Mouse (Mus musculus): ENCODE data around the gene Stard13.

Gene Stard13

DNA sequence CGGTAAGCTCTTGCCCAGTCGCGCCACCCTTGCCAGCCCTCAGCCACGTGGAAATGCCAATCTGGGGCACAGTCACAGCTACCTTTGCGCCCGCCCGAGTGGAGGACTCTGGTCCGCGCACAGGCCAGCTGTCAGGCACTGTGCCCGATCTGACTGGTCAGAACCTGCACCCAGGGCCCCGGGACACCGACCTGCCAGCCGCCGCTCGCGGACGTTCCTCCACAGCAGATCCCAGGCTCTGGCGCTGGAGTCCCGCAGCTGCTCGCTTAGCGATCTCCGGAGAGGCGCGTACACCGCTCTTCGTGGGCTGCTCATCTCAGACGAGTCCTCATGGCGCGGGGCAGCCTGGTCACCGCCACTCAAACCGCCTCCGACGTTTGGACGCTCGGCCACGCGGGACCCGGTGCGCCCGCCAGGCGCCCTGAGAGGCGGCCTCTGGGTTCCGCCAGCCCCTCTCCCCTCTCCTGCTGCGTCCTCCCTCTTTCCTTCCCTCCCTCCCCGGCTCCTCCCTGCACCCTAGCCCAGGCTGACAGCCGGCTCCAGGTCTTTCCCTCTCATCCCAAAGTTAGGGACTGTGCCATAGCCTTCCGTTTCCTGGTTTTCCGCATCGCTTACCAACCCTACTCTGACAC is at the start of gene Stard13:
Gene Stard13 (minus strand): TSS at position 437 of the 632 bp plus-strand sequence.
- peak in 1 of 2 experiments; percentile 26 for DNase-seq (ENCODE audit: low spot score in 2 of 2)

GRCm38 (mm10) chr5:151279531-151279930 is 45.9 kb upstream of the Stard13 start:
- DNase-seq (ENCODE audit: low spot score in 2 of 2), result no peak

- no peak for DNase-seq (ENCODE audit: low spot score in 2 of 2)
Observed at GRCm38 (mm10) chr5:151277927-151278326, 44.3 kb upstream of the Stard13 start.

DNA sequence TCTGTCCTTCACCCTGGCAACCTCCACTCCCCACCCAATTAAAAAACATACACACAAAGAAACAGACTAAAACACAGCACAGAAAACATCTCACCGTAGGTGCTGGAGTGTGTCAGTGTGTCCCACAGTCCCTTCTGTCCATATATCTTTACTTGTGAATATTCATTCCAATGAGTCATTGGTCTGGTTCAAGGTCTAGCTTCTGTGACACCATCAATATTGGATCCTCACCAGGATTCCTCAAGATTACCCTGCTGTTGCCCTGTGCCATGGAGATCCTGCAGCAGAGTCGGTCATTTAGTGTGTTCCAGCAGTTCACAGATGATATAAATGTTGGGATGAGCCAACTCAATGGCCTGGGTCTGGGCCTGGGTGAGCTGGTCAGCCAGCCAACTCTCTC is 42.4 kb upstream of the Stard13 start:
- DNase-seq (ENCODE audit: low spot score in 2 of 2), result no peak

GRCm38 (mm10) chr5:151274265-151274664 is 40.6 kb upstream of the Stard13 start:
- no peak for DNase-seq (ENCODE audit: low spot score in 2 of 2)

GRCm38 (mm10) chr5:151270815-151271214 is 37.2 kb upstream of the Stard13 start:
- no peak for DNase-seq (ENCODE audit: low spot score in 2 of 2)

- no peak for DNase-seq (ENCODE audit: low spot score in 2 of 2)
Observed at GRCm38 (mm10) chr5:151266896-151267634, 33.4 kb upstream of the Stard13 start.

- DNase-seq (ENCODE audit: low spot score in 2 of 2), result no peak
Observed at GRCm38 (mm10) chr5:151261558-151261957, 27.9 kb upstream of the Stard13 start.

DNA sequence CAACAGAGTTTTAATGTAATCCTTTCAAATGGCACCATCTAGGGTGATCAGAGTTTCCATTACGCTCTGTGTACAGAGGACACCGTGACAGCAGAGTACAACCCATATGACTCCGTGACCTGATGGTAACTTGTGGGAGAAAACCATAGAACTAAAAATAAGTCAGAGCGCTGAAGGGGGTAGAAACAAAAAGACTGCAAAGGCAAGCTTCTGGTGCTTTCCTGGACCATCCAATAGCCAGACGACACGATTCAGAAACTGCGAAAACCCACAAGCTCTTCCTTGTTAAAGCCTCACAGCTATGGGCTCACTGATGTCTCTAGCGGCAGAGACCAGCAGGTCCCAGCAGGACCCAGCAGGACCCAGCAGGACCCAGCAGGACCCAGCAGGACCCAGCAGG is 18.6 kb upstream of the Stard13 start:
- no peak for DNase-seq (ENCODE audit: low spot score in 2 of 2)

- no peak for DNase-seq (ENCODE audit: low spot score in 2 of 2)
Observed at GRCm38 (mm10) chr5:151251656-151252055, 18.0 kb upstream of the Stard13 start.

DNA sequence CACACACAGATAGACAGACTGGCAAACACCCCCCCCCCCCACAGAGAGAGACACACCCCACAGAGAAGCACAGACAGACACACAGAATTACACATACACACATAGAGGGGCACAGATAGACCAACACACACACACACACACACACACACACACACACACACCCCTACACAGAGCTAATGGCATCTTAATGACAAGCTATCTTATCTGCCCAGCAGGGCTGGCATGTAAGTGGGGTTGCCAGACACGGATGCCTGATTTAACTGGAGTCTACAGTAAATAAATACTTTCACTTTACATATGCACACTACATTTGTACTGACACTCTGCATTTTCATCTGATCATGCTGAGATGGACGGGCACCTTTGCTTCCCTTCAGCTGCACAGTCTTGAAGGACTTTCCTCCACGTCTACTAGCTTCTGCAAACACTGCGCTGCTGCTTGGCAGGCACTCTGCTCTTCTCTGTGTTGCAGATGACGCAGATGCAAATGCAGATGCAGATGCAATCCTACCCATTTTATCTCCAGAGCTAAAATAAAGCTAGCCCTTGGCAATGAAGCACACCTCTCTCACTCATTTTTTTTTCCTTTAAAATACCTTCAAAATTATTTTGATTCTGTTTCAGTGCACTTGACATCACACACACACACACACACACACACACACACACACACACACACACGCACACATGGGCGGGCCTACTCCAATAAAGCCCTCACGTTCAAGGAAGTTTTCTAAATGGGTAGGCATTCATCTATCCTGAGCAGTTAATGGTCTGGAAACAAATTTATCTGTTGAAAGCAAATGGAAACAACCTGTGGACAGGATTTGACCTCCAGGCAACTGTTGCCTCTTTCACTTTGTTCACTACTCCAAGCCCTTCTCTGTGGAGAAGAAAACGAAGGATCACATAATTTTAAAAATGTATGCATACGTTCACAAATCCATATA is 15.3 kb upstream of the Stard13 start:
- DNase-seq (ENCODE audit: low spot score in 2 of 2), result no peak

- DNase-seq (ENCODE audit: low spot score in 2 of 2), result no peak
Observed at GRCm38 (mm10) chr5:151248084-151248483, 14.4 kb upstream of the Stard13 start.

- DNase-seq (ENCODE audit: low spot score in 2 of 2), result no peak
Observed at GRCm38 (mm10) chr5:151247115-151247875, 13.7 kb upstream of the Stard13 start.

DNA sequence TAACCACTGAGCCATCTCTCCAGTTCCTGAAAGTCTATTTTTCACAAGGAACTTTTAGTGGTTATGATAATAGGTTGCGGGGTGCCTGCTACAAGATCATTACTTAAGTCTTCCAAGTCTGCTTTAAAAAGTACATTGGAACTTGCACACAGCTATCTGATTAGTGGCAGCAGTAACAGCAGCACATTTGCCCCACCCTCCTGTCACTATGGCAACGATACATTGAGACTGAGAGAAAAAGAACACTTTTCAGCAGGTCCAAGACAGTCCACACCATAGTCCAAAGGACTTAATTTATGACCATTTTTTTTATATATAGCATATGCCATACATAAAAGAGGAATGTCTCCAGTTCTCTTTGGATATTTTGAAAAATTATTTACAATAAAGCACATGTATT is 12.7 kb upstream of the Stard13 start:
- no peak for DNase-seq (ENCODE audit: low spot score in 2 of 2)

- DNase-seq (ENCODE audit: low spot score in 2 of 2), result no peak
Observed at GRCm38 (mm10) chr5:151245571-151245970, 11.9 kb upstream of the Stard13 start.

GRCm38 (mm10) chr5:151238730-151239129 is 5.1 kb upstream of the Stard13 start:
- DNase-seq (ENCODE audit: low spot score in 2 of 2), result no peak

- no peak for DNase-seq (ENCODE audit: low spot score in 2 of 2)
Observed at GRCm38 (mm10) chr5:151236411-151236810, 2.8 kb upstream of the Stard13 start.

DNA sequence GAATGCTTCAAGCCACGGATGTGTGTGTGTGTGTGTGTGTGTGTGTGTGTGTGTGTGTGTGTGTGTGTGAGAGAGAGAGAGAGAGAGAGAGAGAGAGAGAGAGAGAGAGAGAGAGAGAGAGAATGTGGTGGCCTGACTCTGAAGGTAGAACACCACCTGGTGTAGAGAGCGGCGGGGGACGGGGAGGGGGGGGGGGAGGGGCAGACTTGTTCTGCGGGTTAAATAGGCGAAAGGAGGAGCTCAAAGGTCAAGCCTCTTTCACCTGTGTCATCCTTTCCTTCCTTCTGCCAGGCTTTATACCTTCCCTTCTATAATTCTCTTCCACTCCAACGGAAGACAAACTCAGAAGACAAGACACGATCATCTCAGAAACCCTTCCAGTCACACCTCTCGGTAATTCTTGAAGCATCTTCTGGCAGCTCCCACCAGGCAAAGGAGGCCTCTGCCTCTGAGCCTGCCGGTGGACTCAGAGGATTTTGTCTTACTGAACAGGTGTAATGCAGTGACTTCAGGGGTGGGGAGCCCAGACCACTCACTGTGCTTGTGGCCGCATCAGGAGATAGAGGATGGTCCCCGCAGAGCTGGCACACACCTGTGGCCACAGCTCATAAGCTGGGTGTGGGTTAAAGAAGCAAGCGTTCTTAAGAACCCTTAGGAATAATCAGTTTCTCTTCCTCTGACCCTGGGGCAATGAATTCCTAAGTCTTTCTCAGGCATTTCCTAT is 898 bp downstream of the Stard13 start:
- DNase-seq (ENCODE audit: low spot score in 2 of 2), result no peak

DNA sequence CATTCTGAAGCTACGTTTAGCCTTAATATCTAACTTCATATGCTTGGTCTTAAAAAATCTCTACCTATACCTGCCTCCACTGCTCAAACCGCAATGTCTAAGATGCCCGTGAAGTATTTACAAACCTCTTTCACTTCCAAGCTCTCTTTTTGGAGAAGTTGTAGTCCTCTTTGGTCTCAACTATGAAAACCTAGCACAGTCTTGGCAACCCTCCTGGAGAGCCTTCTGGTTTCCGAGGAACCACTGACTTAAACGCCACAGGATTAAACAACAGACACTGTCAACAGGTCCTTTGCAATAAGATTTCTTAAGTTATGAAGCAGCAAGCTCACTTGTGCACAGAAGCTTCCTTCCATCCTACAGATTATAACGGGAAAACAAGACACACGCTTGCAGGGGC is 1.8 kb downstream of the Stard13 start:
- DNase-seq (ENCODE audit: low spot score in 2 of 2), result no peak

DNA sequence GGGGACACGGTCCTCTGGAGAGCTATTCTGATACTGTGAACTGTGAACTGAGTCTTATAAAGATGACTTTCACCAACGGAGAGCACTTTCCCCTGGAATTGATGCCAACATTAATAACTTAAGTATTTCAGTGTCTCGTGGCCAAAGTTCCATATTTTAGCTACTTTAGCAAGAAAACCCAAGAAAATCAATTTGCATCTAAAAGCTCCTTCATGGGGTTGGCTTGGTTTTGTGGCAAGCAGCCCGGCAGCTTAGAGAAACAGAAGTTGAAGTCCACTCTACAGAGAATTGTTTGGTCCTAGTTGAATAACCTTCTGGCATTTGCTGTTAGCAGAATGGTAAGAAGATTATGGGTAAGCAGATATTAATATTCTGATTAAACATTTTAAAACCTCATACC is 2.2 kb downstream of the Stard13 start:
- no peak for DNase-seq (ENCODE audit: low spot score in 2 of 2)

DNA sequence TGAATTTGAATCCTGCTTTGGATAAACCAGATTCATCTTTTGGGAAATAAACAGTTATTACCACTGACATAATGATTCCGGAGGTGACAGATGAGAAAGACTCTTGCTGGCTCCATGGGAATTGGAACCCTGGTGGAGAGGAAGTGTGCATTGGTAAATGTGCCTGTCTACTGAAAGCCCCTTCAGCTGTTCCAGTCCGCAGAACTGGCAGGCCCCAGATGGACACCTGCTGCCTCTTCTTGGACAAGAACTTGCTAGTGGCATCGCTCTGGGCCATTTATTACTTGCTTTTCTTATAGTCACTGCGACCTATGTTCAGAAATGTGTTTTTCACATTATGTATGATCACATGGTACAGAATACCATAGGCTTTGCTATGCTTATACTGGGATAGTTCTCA is 3.2 kb downstream of the Stard13 start:
- no peak for DNase-seq (ENCODE audit: low spot score in 2 of 2)

All from left cerebral cortex, adult 9 months (tissue).